Comparison of ENCODE assay signal across 16 mouse cellular contexts in genomic region chr5:20681660-20682059, GRCm38 (mm10).
DNase-seq lines count a peak whose midpoint lies in the region; ATAC-seq and TF ChIP-seq lines count a peak whose summit lies in the region.
"Had no signal": no experiment of that assay in that cellular context is flagged by ENCODE, and none has a peak within 500 bp of the region (broad histone marks: within the 10 kb centered on the region; RNA-seq: fewer than 3 reads in every experiment).

No protein-coding gene starts in this region.

- DNase-seq in hindbrain, embryonic 11.5 days (ENCODE audit: low spot score): no peak
- DNase-seq in hindbrain, postnatal 0 days (ENCODE audit: low spot score): no peak
- no peak for DNase-seq in neural tube, embryonic 11.5 days (ENCODE audit: low spot score)
- DNase-seq in neural tube, embryonic 10.5 days (ENCODE audit: extremely low spot score, low spot score): no peak
- no peak for DNase-seq in adrenal gland, postnatal 25 days
- DNase-seq in layer of hippocampus, adult 9-11 months: no peak
- DNase-seq: cerebellum, postnatal 14 days; embryo, embryonic 11 days; lung, embryonic 14.5 days; midbrain, embryonic 14.5 days; thymus, adult 18-20 months had no signal

- H3K36me3 ChIP-seq in hindbrain, embryonic 11.5 days (ENCODE audit: control insufficient read depth, insufficient read depth, low read length): no peaks in the 10 kb centered on the region
- H3K36me3 ChIP-seq in hindbrain, postnatal 0 days (ENCODE audit: insufficient read depth, low read length): no peaks in the 10 kb centered on the region
- no peaks in the 10 kb centered on the region for H3K36me3 ChIP-seq in neural tube, embryonic 11.5 days (ENCODE audit: control insufficient read depth, insufficient read depth, low read length)
- no peaks in the 10 kb centered on the region for H3K36me3 ChIP-seq in hindbrain, embryonic 16.5 days (ENCODE audit: control insufficient read depth, insufficient read depth, low read length)
- H3K36me3 ChIP-seq: G1E; limb, embryonic 10.5 days had no signal

- TF ChIP-seq CTCF in hindbrain, postnatal 0 days (IDR thresholded peaks at IDR 0.05; ENCODE audit: low read depth): no peak

- no peaks in the 10 kb centered on the region for H3K9me3 ChIP-seq in hindbrain, embryonic 11.5 days (ENCODE audit: control insufficient read depth, low read length)
- H3K9me3 ChIP-seq in hindbrain, postnatal 0 days (ENCODE audit: low read length): no peaks in the 10 kb centered on the region
- no peaks in the 10 kb centered on the region for H3K9me3 ChIP-seq in neural tube, embryonic 11.5 days (ENCODE audit: control insufficient read depth, low read length)
- H3K9me3 ChIP-seq in hindbrain, embryonic 16.5 days (ENCODE audit: control insufficient read depth, low read length): no peaks in the 10 kb centered on the region
- H3K9me3 ChIP-seq: G1E; limb, embryonic 10.5 days had no signal

- no peak overlapping the region for H3K27ac ChIP-seq in hindbrain, embryonic 11.5 days (ENCODE audit: low read depth, low read length)
- no peak overlapping the region for H3K27ac ChIP-seq in hindbrain, postnatal 0 days
- no peak overlapping the region for H3K27ac ChIP-seq in neural tube, embryonic 11.5 days (ENCODE audit: low read depth, low read length)
- H3K27ac ChIP-seq in hindbrain, embryonic 16.5 days (ENCODE audit: low read depth, low read length): no peak overlapping the region
- H3K27ac ChIP-seq: limb, embryonic 10.5 days had no signal

- no peak overlapping the region for H3K9ac ChIP-seq in hindbrain, embryonic 11.5 days (ENCODE audit: low read depth, low read length)
- H3K9ac ChIP-seq in hindbrain, postnatal 0 days (replicated peaks; ENCODE audit: low read length): no peak overlapping the region
- no peak overlapping the region for H3K9ac ChIP-seq in neural tube, embryonic 11.5 days (ENCODE audit: low read length)
- no peak overlapping the region for H3K9ac ChIP-seq in hindbrain, embryonic 16.5 days (ENCODE audit: low read depth, low read length)
- H3K9ac ChIP-seq: lung, embryonic 14.5 days had no signal

- H3K4me2 ChIP-seq in hindbrain, embryonic 11.5 days (replicated peaks; ENCODE audit: low read depth, low read length): no peak overlapping the region
- H3K4me2 ChIP-seq in hindbrain, postnatal 0 days (ENCODE audit: low read depth, low read length): no peak overlapping the region
- H3K4me2 ChIP-seq in neural tube, embryonic 11.5 days (ENCODE audit: low read depth): no peak overlapping the region
- H3K4me2 ChIP-seq in hindbrain, embryonic 16.5 days (ENCODE audit: low read length): no peak overlapping the region
- H3K4me2 ChIP-seq: liver, embryonic 11.5 days; lung, embryonic 14.5 days had no signal

- H3K4me1 ChIP-seq in hindbrain, embryonic 11.5 days (replicated peaks; ENCODE audit: control insufficient read depth, insufficient read depth, low read length): no peaks in the 10 kb centered on the region
- H3K4me1 ChIP-seq in hindbrain, postnatal 0 days (ENCODE audit: insufficient read depth, low read length): no peaks in the 10 kb centered on the region
- H3K4me1 ChIP-seq in neural tube, embryonic 11.5 days (ENCODE audit: control insufficient read depth, insufficient read depth, low read length): peaks cover 8% of the 10 kb centered on the region; the same call in 1 of the 2 replicates
- H3K4me1 ChIP-seq in hindbrain, embryonic 16.5 days (ENCODE audit: control insufficient read depth, insufficient read depth, low read depth, low read length): no peaks in the 10 kb centered on the region; the same call in 1 of the 2 replicates

- ATAC-seq in hindbrain, embryonic 11.5 days (ENCODE audit: low FRiP score): peak; percentile 51
- ATAC-seq in hindbrain, postnatal 0 days: no peak
- ATAC-seq in neural tube, embryonic 11.5 days (ENCODE audit: insufficient read depth, low FRiP score, low TSS enrichment): 0 out of 2 replicates have a peak, but pooled peaks have one; percentile 29
- ATAC-seq in hindbrain, embryonic 16.5 days: peak; percentile 26; the same call in 1 of the 2 replicates
- ATAC-seq: forebrain, embryonic 14.5 days had no signal

- 66% methylated on average over 10 of the region's 10 CpGs for WGBS in hindbrain, embryonic 11.5 days
- 44% methylated on average over 10 of the region's 10 CpGs for WGBS in hindbrain, postnatal 0 days
- 59% methylated on average over 10 of the region's 10 CpGs for WGBS in neural tube, embryonic 11.5 days
- 50% methylated on average over 10 of the region's 10 CpGs for WGBS in hindbrain, embryonic 16.5 days

- H3K27me3 ChIP-seq in hindbrain, embryonic 11.5 days (ENCODE audit: control insufficient read depth, insufficient read depth, low read length): no peaks in the 10 kb centered on the region
- H3K27me3 ChIP-seq in hindbrain, postnatal 0 days (ENCODE audit: insufficient read depth, low read length): no peaks in the 10 kb centered on the region
- H3K27me3 ChIP-seq in neural tube, embryonic 11.5 days (ENCODE audit: control insufficient read depth, insufficient read depth, low read length): no peaks in the 10 kb centered on the region
- H3K27me3 ChIP-seq in hindbrain, embryonic 16.5 days (replicated peaks; ENCODE audit: control insufficient read depth, insufficient read depth, low read length): no peaks in the 10 kb centered on the region

- no peak overlapping the region for H3K4me3 ChIP-seq in hindbrain, embryonic 11.5 days (ENCODE audit: low read depth, low read length)
- H3K4me3 ChIP-seq in hindbrain, postnatal 0 days (ENCODE audit: low read length): no peak overlapping the region
- H3K4me3 ChIP-seq in neural tube, embryonic 11.5 days (ENCODE audit: low read depth, low read length): no peak overlapping the region
- H3K4me3 ChIP-seq in hindbrain, embryonic 16.5 days (ENCODE audit: low read length): no peak overlapping the region
- H3K4me3 ChIP-seq: limb, embryonic 10.5 days had no signal
